Mouse (Mus musculus) inflammation-experienced regulatory T-cells (primary cell): Measurements from ENCODE around the gene Phf11a. TPM values are rescaled to one million over a fixed set of nuclear protein-coding genes. Genes with fewer than 3 reads are reported as not detected.

ENCODE experiments used
- polyA plus RNA-seq, 2 experiments: library from polyadenylated mRNA; unstranded; fragments of 100-300 nt; shearing (Covaris generic); gene quantifications; one replicate each; pipeline ENCODE4 v1.2.1; 2017

Gene Phf11a
- polyA plus RNA-seq = 10 to 100 TPM; 22.7 to 35.5 TPM

DNA sequence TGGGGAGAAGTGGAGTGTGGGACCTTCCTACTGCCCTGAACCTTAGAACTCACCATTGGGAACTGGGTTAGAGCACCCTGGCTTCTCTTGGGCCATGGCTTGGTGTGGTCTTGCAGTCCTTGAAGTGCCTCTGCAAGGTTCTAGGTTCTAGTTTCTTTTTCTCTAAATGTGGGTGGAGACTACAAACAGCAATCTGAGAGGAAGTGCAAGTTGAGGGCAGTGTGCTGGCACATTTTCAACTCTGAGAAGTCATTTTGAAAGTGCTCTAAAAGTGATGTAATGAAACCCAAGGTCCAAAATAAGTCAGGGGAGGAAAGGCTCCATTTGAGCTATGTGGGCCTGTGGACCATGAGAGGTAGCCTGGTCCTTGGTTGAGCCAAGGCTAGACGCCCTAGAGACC is at the start of gene Phf11a:
Gene Phf11a, minus strand, starts transcription at position 132 of the 400 bp plus-strand sequence.

DNA sequence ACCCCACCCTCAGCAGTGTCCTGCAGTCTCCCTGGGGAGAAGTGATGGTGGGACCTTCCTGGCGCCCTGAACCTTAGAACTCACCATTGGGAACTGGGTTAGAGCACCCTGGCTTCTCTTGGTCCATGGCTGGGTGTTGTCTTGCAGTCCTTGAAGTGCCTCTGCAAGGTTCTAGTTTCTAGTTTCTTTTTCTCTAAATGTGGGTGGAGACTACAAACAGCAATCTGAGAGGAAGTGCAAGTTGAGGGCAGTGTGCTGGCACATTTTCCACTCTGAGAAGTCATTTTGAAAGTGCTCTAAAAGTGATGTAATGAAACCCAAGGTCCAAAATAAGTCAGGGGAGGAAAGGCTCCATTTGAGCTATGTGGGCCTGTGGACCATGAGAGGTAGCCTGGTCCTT is 43.9 kb upstream of the Phf11a start, which contains the start of gene Phf11b:
Gene Phf11b, minus strand, starts transcription at position 163 of the 400 bp plus-strand sequence.

DNA sequence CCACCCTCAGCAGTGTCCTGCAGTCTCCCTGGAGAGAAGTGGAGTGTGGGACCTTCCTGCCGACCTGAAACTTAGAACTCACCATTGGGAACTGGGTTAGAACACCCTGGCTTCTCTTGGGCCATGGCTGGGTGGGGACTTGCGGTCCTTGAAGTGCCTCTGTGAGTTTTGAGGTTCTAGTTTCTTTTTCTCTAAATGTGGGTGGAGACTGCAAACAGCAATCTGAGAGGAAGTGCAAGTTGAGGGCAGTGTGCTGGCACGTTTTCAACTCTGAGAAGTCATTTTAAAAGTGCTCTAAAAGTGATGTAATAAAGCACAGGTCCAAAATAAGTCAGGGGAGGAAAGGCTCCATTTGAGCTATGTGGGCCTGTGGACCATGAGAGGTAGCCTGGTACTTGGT is 37.3 kb downstream of the Phf11a start, which contains the start of gene Gm6904:
Gene Gm6904, minus strand, starts transcription at position 161 of the 400 bp plus-strand sequence.

Other genes with a start within 250 kb of the Phf11a start
- under 1 TPM in 1 of 2 experiments, not detected in 1; 0.53 TPM for gene 1700129C05Rik, start 154.6 kb downstream of the Phf11a start, polyA plus RNA-seq
- not detected for gene Gm5142, start 118.8 kb downstream of the Phf11a start, polyA plus RNA-seq
- gene Rcbtb1, start 96.3 kb downstream of the Phf11a start, polyA plus RNA-seq = 10 to 100 TPM; 59.4 to 86.4 TPM
- 1 to 10 TPM; 5.9 to 8.1 TPM for gene Gm6904, start 37.3 kb downstream of the Phf11a start, polyA plus RNA-seq
- 100 to 1,000 TPM; 154 to 172 TPM for gene Phf11b, start 43.8 kb upstream of the Phf11a start, polyA plus RNA-seq
- 10 to 100 TPM; 11.0 to 15.2 TPM for gene Phf11d, start 67.9 kb upstream of the Phf11a start, polyA plus RNA-seq
- gene Phf11c, start 97.9 kb upstream of the Phf11a start, polyA plus RNA-seq = 10 to 100 TPM; 17.9 to 18.1 TPM
- 10 to 100 TPM; 18.0 to 27.1 TPM for gene Setdb2, start 143.4 kb upstream of the Phf11a start, polyA plus RNA-seq
- 10 to 100 TPM; 52.1 to 73.4 TPM for gene Cab39l, start 143.4 kb upstream of the Phf11a start, polyA plus RNA-seq